Mouse (Mus musculus) lung, embryonic 16.5 days (tissue): ENCODE data around the gene Klhdc9. TPM values are rescaled to one million over a fixed set of nuclear protein-coding genes. Genes with fewer than 3 reads are reported as not detected.

Experiments used
- ATAC-seq: fragments of 200-750 bp; cut with Nextera tagmentation; 2 replicates; pipeline ENCODE4 v1.8.0; 2017; ENCODE audit warnings: low read depth, mild to moderate bottlenecking, moderate library complexity
- H3K27ac ChIP-seq: fragments of 300-500 bp; sonication (generic); 2 replicates; pipeline ENCODE4 v1.5.1; 2014; ENCODE audit warnings: mild to moderate bottlenecking, control low read depth, low read length
- H3K27me3 ChIP-seq: fragments of 300-500 bp; sonication (generic); 2 replicates; pipeline ENCODE4 v1.6.1; 2014; ENCODE audit warnings: low read depth, low read length, mixed read lengths; ENCODE audit not compliant: control insufficient read depth, insufficient read depth
- H3K36me3 ChIP-seq: fragments of 300-500 bp; sonication (generic); 2 replicates; pipeline ENCODE4 v1.6.1; 2014; ENCODE audit warnings: low read length; ENCODE audit not compliant: control insufficient read depth, insufficient read depth
- H3K4me1 ChIP-seq: fragments of 300-500 bp; sonication (generic); replicated peaks from 2 replicates; pipeline ENCODE4 v1.6.1; 2014; ENCODE audit warnings: low read length, mixed read lengths; ENCODE audit not compliant: control insufficient read depth, insufficient read depth
- H3K4me2 ChIP-seq: fragments of 300-500 bp; sonication (generic); 2 replicates; pipeline ENCODE4 v1.6.1; 2014; ENCODE audit warnings: low read depth, low read length, control low read depth
- H3K4me3 ChIP-seq: fragments of 300-500 bp; sonication (generic); 2 replicates; pipeline ENCODE4 v1.5.1; 2014; ENCODE audit warnings: mild to moderate bottlenecking, low read length, control low read depth
- H3K9ac ChIP-seq: fragments of 300-500 bp; sonication (generic); 2 replicates; pipeline ENCODE4 v1.6.1; 2014; ENCODE audit warnings: low read length, control low read depth
- H3K9me3 ChIP-seq: fragments of 300-500 bp; sonication (generic); 2 replicates; pipeline ENCODE4 v1.6.1; 2016; ENCODE audit warnings: low read length; ENCODE audit not compliant: control insufficient read depth
- WGBS: fragments of 180-500 bp; shearing (Covaris S2); extraction: QIAGEN DNeasy Blood & Tissue Kit; methylation state at CpG from one replicate; pipeline ENCODE4 v1.1.7; 2014; 5-methylcytosine and 5-hydroxymethylcytosine counted together
- polyA plus RNA-seq: library from polyadenylated mRNA; unstranded; fragments of >200 nt; fragmentation: Nextera tagmentation; extraction: Ambion mirVana; gene quantifications from 2 replicates; pipeline ENCODE4 v1.2.1, GENCODE M21; 2015

The Klhdc9 gene
- polyA plus RNA-seq, 1 experiment from 2014 or later = 3.8 TPM

DNA sequence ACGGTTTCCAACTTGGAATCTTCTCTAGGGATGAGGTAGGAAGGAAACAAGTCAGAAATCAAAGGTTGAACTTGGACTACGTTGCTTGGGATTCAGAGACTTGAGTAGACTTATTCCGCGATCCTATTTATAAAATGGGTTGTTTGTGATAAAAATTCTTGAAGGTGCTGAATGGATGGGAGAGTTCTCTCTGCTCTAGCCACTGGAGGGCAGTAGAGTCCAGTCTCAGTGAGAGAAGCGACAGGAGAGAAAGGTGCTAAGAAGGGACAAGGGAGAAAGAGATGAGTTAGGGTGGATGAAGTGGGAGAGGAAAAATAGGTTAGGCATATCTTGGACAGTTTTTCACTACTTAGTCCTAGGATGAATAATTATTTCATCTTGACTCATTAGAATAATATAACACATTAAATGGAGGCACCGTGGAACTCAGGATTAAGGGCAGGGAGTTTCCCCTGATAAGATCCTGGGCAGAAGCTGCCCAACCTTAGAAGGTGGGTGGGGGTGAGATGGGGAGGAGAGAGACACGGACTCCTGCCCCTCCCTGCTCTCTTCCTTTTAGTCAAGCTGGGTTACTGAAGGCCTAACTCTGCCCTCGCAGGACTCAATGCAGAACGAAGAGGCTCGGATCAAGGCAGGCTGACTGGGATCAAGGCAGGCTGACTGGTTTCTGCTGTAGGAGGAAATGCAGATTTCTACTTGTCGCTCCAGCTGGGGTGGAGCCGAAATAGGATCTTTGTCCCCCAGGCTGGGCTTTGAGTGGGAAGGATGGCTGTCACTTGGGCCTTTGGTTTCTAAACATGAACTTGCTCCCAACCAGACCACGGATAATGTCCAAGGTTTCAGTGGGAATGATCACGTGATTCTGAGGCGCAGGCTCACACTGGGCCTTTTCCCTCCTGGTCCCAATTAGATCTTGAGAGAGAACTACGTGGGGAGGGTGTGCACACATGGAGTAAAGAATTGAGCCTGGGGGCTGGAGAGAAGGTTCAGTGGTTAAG is 807 bp upstream of the Klhdc9 start:
- H3K36me3 ChIP-seq = peaks cover 5% of the 10 kb centered on the region; the same call in 1 of the 2 replicates
- 0 out of 2 replicates have a peak overlapping the region, but pooled peaks have one; percentile 11 for H3K27ac ChIP-seq
- H3K9ac ChIP-seq = peak overlapping the region; percentile 70
- H3K9me3 ChIP-seq = no peaks in the 10 kb centered on the region
- peaks cover 9% of the 10 kb centered on the region for H3K4me1 ChIP-seq
- no peaks in the 10 kb centered on the region for H3K27me3 ChIP-seq
- ATAC-seq = peak; percentile 70
- peak overlapping the region; percentile 53 for H3K4me3 ChIP-seq
- peak overlapping the region; percentile 59 for H3K4me2 ChIP-seq
- 33% methylated on average over 16 of the region's 16 CpGs for WGBS

DNA sequence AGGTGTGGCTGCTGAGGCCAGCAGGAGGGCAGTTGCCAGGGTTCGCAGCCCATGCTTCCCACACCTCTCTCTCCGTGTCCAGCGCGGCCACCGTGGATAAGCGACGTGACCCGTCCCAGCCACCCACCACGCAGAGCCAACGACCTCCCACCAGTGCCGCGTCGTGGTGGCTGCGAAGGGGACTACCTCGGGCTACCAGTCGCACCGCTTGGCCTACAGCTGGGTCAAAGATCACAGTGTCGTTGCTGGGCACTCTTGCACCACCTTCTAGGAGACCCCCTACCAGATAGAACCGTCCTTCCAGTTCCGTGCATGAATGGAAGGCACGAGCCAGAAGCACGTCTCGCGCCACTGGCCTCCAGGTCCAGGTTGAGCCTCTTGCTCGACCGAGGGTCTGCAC is 345 bp downstream of the Klhdc9 start:
- Histone ChIP-seq H3K4me1 (peaks cover 9% of the 10 kb centered on the region), H3K4me2 (peak overlapping the region; percentile 59), H3K27ac (peak overlapping the region; percentile 32; the same call in 1 of the 2 replicates), H3K9ac (peak overlapping the region; percentile 70), H3K27me3 (no peaks in the 10 kb centered on the region), H3K9me3 (no peaks in the 10 kb centered on the region), H3K36me3 (peaks cover 5% of the 10 kb centered on the region; the same call in 1 of the 2 replicates), H3K4me3 (peak overlapping the region; percentile 53)
- 11% methylated on average over 26 of the region's 26 CpGs for WGBS
- ATAC-seq = peak; percentile 37

DNA sequence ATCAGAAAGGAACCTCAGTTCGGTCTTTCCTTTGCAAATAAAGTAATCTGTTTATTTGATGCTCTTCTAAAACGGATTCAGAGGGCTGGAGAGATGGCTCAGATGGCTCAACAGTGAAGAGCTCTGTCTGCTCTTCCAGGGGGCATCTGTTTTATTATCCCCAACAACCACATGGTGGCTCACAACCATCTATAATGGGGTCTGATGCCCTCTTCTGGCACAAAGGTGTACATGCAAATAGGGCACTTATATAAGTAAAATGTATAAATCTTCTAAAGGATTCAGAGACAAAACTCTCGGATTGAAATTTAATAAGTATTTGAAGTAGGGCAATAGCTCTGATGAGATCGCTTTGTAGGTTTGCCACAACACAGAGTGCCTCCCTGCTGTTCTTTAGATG is 2.2 kb downstream of the Klhdc9 start:
- no peaks in the 10 kb centered on the region for H3K27me3 ChIP-seq
- peaks cover 5% of the 10 kb centered on the region; the same call in 1 of the 2 replicates for H3K36me3 ChIP-seq
- H3K4me1 ChIP-seq = peaks cover 9% of the 10 kb centered on the region
- no peak overlapping the region for H3K4me2 ChIP-seq
- 59% methylated on average over 4 of the region's 4 CpGs for WGBS
- ATAC-seq = no peak
- H3K9me3 ChIP-seq = no peaks in the 10 kb centered on the region
- no peak overlapping the region for H3K27ac ChIP-seq
- no peak overlapping the region for H3K4me3 ChIP-seq
- no peak overlapping the region for H3K9ac ChIP-seq

DNA sequence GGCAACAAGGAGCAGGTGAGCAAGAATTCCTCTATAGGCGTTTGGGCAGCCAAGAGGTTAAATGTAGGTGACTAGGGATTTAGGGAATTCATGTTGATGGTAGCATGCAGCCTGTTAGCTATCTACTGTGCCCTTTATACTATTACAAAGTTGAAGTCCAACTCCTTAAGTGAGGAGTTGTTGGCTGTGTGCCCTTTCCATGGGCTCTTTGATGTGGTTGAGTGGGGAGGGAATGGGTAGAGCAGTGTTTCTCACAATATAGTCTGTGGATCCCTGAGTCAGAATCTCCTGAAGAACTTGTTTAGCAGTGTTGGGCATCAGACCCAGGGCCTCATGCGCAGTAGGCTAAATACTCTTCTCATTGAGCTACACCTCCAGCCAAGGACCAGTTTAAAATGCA is 3.8 kb downstream of the Klhdc9 start:
- no peak for ATAC-seq
- Histone ChIP-seq H3K9me3 (no peaks in the 10 kb centered on the region), H3K27ac (no peak overlapping the region), H3K9ac (no peak overlapping the region), H3K4me1 (peaks cover 12% of the 10 kb centered on the region), H3K4me3 (no peak overlapping the region), H3K36me3 (peaks cover 5% of the 10 kb centered on the region; the same call in 1 of the 2 replicates), H3K27me3 (no peaks in the 10 kb centered on the region), H3K4me2 (no peak overlapping the region)
- 71% methylated on average over 2 of the region's 2 CpGs for WGBS

DNA sequence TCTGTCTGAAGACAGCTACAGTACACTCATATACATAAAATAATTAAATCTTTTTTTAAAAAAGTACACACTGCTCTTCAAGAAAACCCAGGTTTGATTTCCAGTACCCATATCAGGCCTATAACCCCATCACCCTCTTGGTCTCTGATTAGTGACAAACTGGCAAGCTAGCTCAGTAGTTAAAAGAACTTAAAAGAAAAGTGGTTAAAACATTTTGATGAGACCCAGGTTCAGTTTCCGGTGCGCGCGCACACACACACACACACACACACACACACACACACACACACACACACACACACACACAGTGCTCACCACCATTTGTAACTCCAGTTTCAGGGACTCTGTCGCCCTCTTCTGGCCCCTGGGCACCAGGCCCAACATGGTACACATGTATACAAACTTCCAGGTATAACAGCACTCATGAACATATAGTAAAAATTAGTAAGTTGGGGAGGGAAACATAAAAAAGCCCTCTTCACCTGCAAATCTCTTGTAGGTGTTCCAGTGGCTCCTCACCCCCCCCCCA is 4.7 kb downstream of the Klhdc9 start:
- no peaks in the 10 kb centered on the region for H3K9me3 ChIP-seq
- H3K4me1 ChIP-seq = peaks cover 10% of the 10 kb centered on the region
- no peak overlapping the region for H3K4me3 ChIP-seq
- H3K36me3 ChIP-seq = peaks cover 5% of the 10 kb centered on the region; the same call in 1 of the 2 replicates
- no peaks in the 10 kb centered on the region for H3K27me3 ChIP-seq
- ATAC-seq = no peak
- WGBS = 79% methylated on average over 5 of the region's 5 CpGs
- no peak overlapping the region for H3K9ac ChIP-seq
- no peak overlapping the region for H3K27ac ChIP-seq
- no peak overlapping the region for H3K4me2 ChIP-seq

DNA sequence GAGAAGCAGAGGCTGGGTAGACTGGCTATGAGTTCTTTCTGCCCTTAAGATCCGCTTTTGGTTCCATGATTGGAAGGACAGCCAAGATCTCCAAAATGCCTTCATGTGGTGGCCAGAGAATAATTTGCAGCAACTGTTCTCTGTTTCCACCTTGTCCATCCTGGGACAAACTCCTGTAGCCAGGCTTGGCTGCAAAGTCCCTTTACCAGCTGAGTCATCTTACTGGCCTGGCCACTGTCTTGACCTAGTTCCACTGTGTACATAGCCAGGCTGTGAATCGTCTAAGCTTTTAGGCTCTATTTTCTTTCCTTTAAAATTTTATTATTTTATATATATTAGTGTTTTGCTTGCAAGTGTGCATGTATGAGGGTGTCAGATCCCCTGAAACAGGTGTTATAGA is 11.4 kb downstream of the Klhdc9 start:
- 78% methylated on average over 2 of the region's 2 CpGs for whole genome bisulfite sequencing
- no peak overlapping the region for H3K9ac ChIP-seq
- no peak for ATAC-seq

DNA sequence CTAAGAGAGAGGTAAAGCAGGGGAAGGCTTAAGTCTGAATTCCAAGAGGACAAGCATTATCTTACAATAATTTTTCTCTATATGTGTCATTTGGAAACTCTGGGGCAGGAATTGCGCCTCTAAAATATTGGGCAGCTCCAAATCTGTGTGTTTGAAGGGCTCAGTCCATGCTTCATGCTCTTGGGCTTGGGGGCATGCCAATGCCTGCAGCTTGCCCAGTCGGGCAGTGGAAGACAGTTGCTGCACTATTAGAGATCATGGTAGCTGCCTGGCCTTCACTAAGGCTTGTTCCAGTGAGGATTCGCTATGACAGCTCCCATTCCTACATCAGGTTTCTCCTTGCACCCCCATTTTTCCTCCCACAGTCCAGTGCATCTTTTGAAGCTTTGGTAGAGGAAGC is 11.9 kb downstream of the Klhdc9 start:
- no peaks in the 10 kb centered on the region for H3K27me3 ChIP-seq
- no peak overlapping the region for H3K27ac ChIP-seq
- no peak overlapping the region for H3K4me3 ChIP-seq
- H3K4me2 ChIP-seq = no peak overlapping the region
- no peak overlapping the region for H3K9ac ChIP-seq
- H3K9me3 ChIP-seq = peaks cover 4% of the 10 kb centered on the region; the same call in 1 of the 2 replicates
- 90% methylated on average over 3 of the region's 3 CpGs for WGBS
- H3K4me1 ChIP-seq = peaks cover 15% of the 10 kb centered on the region
- no peak for ATAC-seq
- H3K36me3 ChIP-seq = no peaks in the 10 kb centered on the region

More for the DNA sequence above, 11.4 kb downstream of the Klhdc9 start:
- Histone ChIP-seq H3K4me1 (peaks cover 13% of the 10 kb centered on the region), H3K4me2 (no peak overlapping the region), H3K36me3 (no peaks in the 10 kb centered on the region), H3K27ac (no peak overlapping the region), H3K27me3 (no peaks in the 10 kb centered on the region), H3K9me3 (peaks cover 4% of the 10 kb centered on the region; the same call in 1 of the 2 replicates), H3K4me3 (no peak overlapping the region)

DNA sequence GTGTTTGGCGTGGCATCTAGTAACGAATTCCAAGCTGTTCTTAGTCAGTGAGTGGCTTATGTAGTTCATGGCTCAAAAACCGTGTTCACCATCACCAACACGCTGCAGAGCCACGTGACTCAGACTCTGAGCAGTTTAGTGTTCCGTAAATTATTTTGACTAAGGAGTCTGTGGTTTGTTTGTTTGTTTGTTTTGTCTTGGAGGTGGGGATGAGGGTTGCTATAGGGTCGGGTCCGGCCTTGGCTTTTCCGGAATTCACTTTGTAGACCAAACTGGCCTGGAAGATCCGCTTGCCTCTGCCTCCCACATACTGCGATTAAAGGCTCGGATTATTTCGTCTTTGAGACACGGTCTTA is 14.5 kb downstream of the Klhdc9 start:
- Histone ChIP-seq H3K9me3 (peaks cover 4% of the 10 kb centered on the region; the same call in 1 of the 2 replicates), H3K27me3 (no peaks in the 10 kb centered on the region), H3K27ac (no peak overlapping the region; the same call in 1 of the 2 replicates), H3K36me3 (peaks cover 11% of the 10 kb centered on the region; the same call in 1 of the 2 replicates), H3K9ac (peak overlapping the region; percentile 82), H3K4me1 (peaks cover 11% of the 10 kb centered on the region), H3K4me2 (peak overlapping the region; percentile 81), H3K4me3 (peak overlapping the region; percentile 79)
- under 1% methylated on average over 14 of the region's 14 CpGs for WGBS
- no peak for ATAC-seq
